Mouse (Mus musculus) heart, adult 2 months (tissue): ENCODE results near the gene Stim1. TPM values are rescaled to one million over a fixed set of nuclear protein-coding genes. Genes with fewer than 3 reads are reported as not detected.

Experiments
- DNase-seq, 2 experiments: peaks; one replicate each; pipeline ENCODE4 v3.0.0; 2021
- H3K27ac ChIP-seq: fragments of 200-600 bp; 2 replicates; pipeline ENCODE4 v1.8.1; 2022
- H3K27me3 ChIP-seq: fragments of 200-500 bp; 2 replicates; pipeline ENCODE4 v1.6.1; 2012; ENCODE audit warnings: mild to moderate bottlenecking, low read length, inconsistent platforms, mixed read lengths; ENCODE audit not compliant: control insufficient read depth, insufficient read depth
- H3K36me3 ChIP-seq: fragments of 200-500 bp; 2 replicates; pipeline ENCODE4 v1.6.1; 2012; ENCODE audit warnings: low read length, inconsistent platforms; ENCODE audit not compliant: control insufficient read depth, insufficient read depth
- H3K4me1 ChIP-seq: fragments of 200-500 bp; 2 replicates; pipeline ENCODE4 v1.6.1; 2011; ENCODE audit warnings: low read length; ENCODE audit not compliant: control insufficient read depth, insufficient read depth
- H3K4me3 ChIP-seq: fragments of 200-600 bp; 2 replicates; pipeline ENCODE4 v1.8.1; 2022
- H3K79me2 ChIP-seq: fragments of 200-500 bp; replicated peaks from 2 replicates; pipeline ENCODE4 v1.6.1; 2012; ENCODE audit warnings: mild to moderate bottlenecking, inconsistent platforms, low read length, moderate library complexity, mixed read lengths; ENCODE audit not compliant: control insufficient read depth, insufficient read depth
- H3K9ac ChIP-seq: fragments of 200-500 bp; 2 replicates; pipeline ENCODE4 v1.6.1; 2012; ENCODE audit warnings: low read depth, mild to moderate bottlenecking, control low read depth, inconsistent platforms, low read length, mixed read lengths
- CTCF ChIP-seq: fragments of 200-600 bp; IDR thresholded peaks from 2 replicates; pipeline ENCODE4 v1.8.1; 2022; ENCODE audit warnings: antibody characterized with exemption, mild to moderate bottlenecking, moderate library complexity
- EP300 ChIP-seq: fragments of 200-500 bp; IDR thresholded peaks from 2 replicates; pipeline ENCODE4 v1.6.1; 2011; ENCODE audit warnings: low read depth, low read length, control low read depth; ENCODE audit not compliant: insufficient read depth
- POLR2A ChIP-seq: fragments of 200-500 bp; IDR thresholded peaks from 2 replicates; pipeline ENCODE4 v1.6.1; 2011; ENCODE audit warnings: mild to moderate bottlenecking, low read depth, low read length, control low read depth; ENCODE audit not compliant: insufficient read depth
- WGBS: fragments of 180-500 bp; shearing (Covaris S2); methylation state at CpG from one replicate; pipeline ENCODE4 v1.1.7; 2018; 5-methylcytosine and 5-hydroxymethylcytosine counted together
- intact Hi-C: fragments of 180-260 bp; cut with DNase I; formaldehyde crosslinking; loops from one replicate; pipeline ENCODE4 v1.15.1; 2025
- polyA plus RNA-seq: library from polyadenylated mRNA; depleted of rRNA; stranded (reverse); fragments of >200 nt; gene quantifications from 2 replicates; pipeline ENCODE4 v1.2.3, GENCODE M21; 2012
- total RNA-seq, 2 experiments: library from RNA; stranded (reverse); gene quantifications; 2 replicates each; pipeline ENCODE4 v1.2.3; 2021

The Stim1 gene
- total and polyA plus RNA-seq, 3 experiments, result 22.8 to 24.1 (median 23.9) TPM

DNA sequence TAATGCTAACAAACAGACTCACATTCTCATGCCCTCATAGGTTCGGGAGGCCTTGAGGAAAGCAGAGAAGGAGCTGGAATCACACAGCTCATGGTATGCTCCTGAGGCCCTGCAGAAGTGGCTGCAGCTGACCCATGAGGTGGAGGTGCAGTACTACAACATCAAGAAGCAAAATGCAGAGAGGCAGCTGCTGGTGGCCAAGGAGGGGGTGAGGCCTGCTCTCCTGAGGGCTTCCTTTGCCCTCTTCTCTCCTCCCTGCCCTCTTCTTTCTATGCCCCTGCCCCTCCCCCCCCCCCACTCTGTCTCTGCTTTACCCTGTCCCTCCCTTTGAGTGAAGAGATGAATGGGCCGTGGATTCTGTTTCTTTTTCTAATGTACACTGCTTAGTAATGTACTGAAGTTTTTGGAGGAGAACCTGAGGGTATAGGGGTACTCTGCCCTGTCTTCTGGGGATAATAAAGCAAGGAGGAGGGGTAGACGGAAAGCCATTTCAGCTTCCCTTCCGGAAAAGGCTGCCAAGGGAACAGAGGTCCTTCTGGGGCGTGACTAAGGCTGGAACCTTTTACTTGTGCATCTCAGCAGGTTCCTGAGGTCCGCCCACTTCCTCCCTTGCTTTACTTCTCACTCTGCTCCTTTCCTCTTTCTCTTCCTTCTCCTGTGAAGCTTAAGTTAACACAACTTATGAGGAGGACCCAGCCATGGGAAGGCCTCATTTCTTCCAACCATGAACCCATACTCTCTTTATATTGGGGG is 158.5 kb downstream of the Stim1 start:
- WGBS, result 47% methylated on average over 6 of the region's 6 CpGs
- no peak overlapping the region for H3K27ac ChIP-seq
- no peaks in the 10 kb centered on the region for H3K79me2 ChIP-seq
- TF ChIP-seq CTCF (no peak), POLR2A (no peak), EP300 (no peak)
- no peak overlapping the region for H3K4me3 ChIP-seq
- H3K4me1 ChIP-seq, result no peaks in the 10 kb centered on the region; the same call in 1 of the 2 replicates
- intact Hi-C loops, result no loop called here
- H3K27me3 ChIP-seq, result peaks cover 2% of the 10 kb centered on the region; the same call in 1 of the 2 replicates
- no peak for DNase-seq
- H3K9ac ChIP-seq, result no peak overlapping the region
- H3K36me3 ChIP-seq, result no peaks in the 10 kb centered on the region

DNA sequence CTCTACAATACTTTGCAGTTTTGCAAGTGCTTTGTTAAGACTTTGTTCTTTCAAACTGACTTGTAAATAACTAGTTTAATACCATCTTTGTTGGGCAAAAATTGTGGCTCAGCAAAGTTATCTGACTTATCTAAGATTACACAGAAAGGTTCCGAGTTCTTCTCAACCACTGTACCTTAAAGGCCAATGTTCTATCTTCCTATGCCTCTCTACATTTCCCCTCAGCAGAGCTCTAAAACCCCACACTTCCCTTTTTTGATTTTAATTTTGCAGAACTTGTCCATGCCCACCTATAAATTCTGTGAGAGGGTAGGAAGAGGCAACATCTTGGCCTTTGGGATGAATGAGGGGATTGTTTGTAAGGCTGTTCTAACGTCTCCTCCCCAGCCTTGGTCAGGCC is 166.7 kb downstream of the Stim1 start:
- Histone ChIP-seq H3K36me3 (no peaks in the 10 kb centered on the region), H3K27me3 (no peaks in the 10 kb centered on the region), H3K79me2 (no peaks in the 10 kb centered on the region), H3K9ac (no peak overlapping the region), H3K27ac (no peak overlapping the region), H3K4me3 (no peak overlapping the region), H3K4me1 (no peaks in the 10 kb centered on the region)
- WGBS, result 81% methylated on average over 2 of the region's 2 CpGs
- intact Hi-C loops, result no loop called here
- DNase-seq, result no peak
- no peak for TF ChIP-seq POLR2A
- TF ChIP-seq CTCF, result no peak
- TF ChIP-seq EP300, result no peak

DNA sequence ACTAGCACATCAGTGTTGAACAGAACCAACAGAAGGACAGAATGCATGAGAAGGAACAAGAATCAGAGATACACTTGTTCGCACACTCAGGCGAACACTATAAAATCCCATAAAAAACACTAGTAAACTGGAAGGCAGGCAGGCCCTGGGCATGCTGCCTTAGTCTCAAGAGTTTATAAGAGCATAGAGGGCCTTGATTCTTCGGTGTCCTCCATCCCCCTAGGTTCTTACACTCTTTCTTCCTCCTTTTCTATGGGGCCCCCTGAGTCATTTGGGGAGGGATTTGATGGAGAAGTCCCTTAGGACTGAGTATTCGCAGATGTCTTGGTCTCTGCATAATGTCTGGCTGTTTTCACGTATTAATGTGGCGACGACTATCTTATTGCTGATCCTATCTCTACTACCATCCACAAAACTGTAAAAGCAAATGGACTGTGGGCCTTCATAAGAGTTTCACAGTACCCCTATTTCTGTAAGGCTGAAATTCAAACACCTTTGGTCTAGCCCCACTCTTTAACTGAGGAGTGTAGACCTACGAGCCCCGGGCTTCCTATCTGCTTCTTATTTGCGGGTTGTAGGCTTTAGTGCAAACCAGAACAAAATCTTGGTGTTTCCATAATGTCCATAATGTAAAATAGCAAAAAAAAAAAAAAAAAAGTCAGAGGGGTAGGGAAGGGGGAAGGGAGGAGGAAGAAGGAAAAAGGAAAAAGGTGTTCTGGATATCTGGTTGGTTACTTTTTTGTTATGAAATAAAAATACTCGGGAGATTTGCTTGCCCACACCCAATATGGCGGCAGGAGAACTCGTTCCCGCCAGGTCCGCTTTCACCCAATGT is 173.4 kb downstream of the Stim1 start:
- TF ChIP-seq POLR2A, result no peak
- TF ChIP-seq CTCF, result no peak
- no peak for TF ChIP-seq EP300
- no peak overlapping the region for H3K9ac ChIP-seq
- intact Hi-C loops, result no loop called here
- H3K4me1 ChIP-seq, result no peaks in the 10 kb centered on the region
- H3K4me3 ChIP-seq, result peak overlapping the region; percentile 76; the same call in 1 of the 2 replicates
- H3K36me3 ChIP-seq, result no peaks in the 10 kb centered on the region
- no peak for DNase-seq
- WGBS, result 50% methylated on average over 15 of the region's 15 CpGs
- H3K27me3 ChIP-seq, result no peaks in the 10 kb centered on the region
- H3K79me2 ChIP-seq, result no peaks in the 10 kb centered on the region; the same call in 1 of the 2 replicates
- no peak overlapping the region; the same call in 1 of the 2 replicates for H3K27ac ChIP-seq

DNA sequence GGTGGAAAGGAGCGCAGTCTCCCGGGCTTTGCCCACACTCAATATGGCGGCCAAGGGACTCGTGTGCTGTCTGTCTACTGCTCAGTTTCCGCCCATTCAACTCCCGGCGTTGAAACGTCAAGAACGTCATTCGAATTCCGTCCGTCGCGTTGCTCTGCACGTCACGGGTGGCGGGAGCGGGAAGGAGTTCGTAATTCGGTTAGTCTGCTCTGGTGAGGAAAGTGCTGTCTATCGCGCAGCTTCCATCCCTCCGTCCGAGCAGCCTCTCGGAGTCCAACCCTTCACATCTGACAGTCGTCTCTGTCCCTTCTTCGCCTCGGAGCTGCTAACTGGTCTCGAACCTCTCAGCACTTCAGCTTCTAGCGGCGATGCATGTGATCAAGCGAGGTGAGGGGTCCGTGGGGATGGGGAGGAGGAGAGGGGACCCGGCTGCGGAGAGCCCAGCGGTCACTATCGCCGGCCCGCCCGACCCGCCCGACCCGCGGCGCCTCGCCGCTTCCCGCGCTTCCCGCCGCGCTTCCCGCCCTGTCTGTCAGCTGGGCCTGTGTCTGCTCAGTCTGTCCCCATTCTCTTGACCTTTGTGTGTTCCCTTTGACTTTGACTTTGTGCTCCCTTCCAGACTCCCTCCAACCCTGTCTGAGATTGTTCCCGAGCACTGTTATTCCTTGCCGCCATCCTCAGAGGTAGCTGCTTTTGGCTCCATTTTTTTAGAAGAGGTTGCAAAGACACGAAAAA is 174.2 kb downstream of the Stim1 start, which contains the start of gene Rrm1:
Gene Rrm1 (plus strand): TSS at position 39 of the 735 bp plus-strand sequence.
- WGBS, result under 1% methylated on average over 56 of the region's 56 CpGs
- Histone ChIP-seq H3K9ac (peak within 1 kb of the TSS; percentile 64), H3K4me3 (peak within 1 kb of the TSS; percentile 76), H3K4me1 (no peaks in the 10 kb centered on the region), H3K27ac (peak within 1 kb of the TSS; percentile 61), H3K79me2 (no peaks in the 10 kb centered on the region; the same call in 1 of the 2 replicates), H3K27me3 (no peaks in the 10 kb centered on the region), H3K36me3 (no peaks in the 10 kb centered on the region)
- peak; percentile 71 for TF ChIP-seq POLR2A
- TF ChIP-seq CTCF, result no peak
- TF ChIP-seq EP300, result peak; percentile 91
- intact Hi-C loops, result no loop called here
- DNase-seq, result peak; percentile 95 to 96

DNA sequence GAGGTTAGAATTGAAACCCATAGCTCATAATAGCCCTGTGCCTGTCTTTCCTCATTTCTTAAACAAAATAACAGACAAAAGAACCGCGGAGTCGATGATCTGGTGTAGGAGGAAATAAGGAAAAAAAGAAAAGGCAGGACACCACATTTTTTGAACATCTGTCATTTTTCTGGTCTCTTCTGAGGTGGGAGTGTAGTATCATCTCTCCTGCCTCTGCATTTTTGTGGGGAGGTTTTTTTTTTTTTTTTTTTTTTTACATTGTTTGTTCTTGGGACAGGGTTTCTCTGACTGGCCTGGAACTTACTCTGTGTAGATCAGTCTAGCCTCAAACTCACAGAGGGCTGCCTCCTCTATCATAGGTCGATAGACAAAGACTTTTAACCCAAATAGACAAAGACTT is 174.8 kb downstream of the Stim1 start:
- Histone ChIP-seq H3K27ac (no peak overlapping the region; the same call in 1 of the 2 replicates), H3K9ac (peak overlapping the region; percentile 64; the same call in 1 of the 2 replicates), H3K79me2 (no peaks in the 10 kb centered on the region; the same call in 1 of the 2 replicates), H3K36me3 (no peaks in the 10 kb centered on the region), H3K4me1 (no peaks in the 10 kb centered on the region), H3K27me3 (no peaks in the 10 kb centered on the region), H3K4me3 (peak overlapping the region; percentile 76)
- DNase-seq, result no peak
- intact Hi-C loops, result no loop called here
- TF ChIP-seq POLR2A (no peak), CTCF (no peak), EP300 (no peak)
- 3% methylated on average over 4 of the region's 4 CpGs for WGBS
